Mouse (Mus musculus) neural tube, embryonic 14.5 days (tissue): ENCODE measurements at regions not wholly inside any gene's neighbourhood (a gene's known extent, or its start where the extent isn't known, plus 50 kb on each side); places are given as distances from the start of the nearest gene placed in this dataset.

ENCODE experiments used
- ATAC-seq: fragments of 200-750 bp; cut with Nextera tagmentation; 2 replicates; pipeline ENCODE4 v1.8.0; 2017; ENCODE audit warnings: low read depth, mild to moderate bottlenecking, moderate TSS enrichment, moderate library complexity
- H3K27ac ChIP-seq: fragments of 300-500 bp; sonication (generic); 2 replicates; pipeline ENCODE4 v1.5.1; 2014; ENCODE audit warnings: low read depth, mild to moderate bottlenecking, control low read depth, low read length, moderate library complexity, mixed read lengths
- H3K27me3 ChIP-seq: fragments of 300-500 bp; sonication (generic); 2 replicates; pipeline ENCODE4 v1.6.1; 2014; ENCODE audit warnings: low read length; ENCODE audit not compliant: control insufficient read depth, insufficient read depth
- H3K36me3 ChIP-seq: fragments of 300-500 bp; sonication (generic); 2 replicates; pipeline ENCODE4 v1.6.1; 2014; ENCODE audit warnings: low read length, mixed read lengths; ENCODE audit not compliant: control insufficient read depth, insufficient read depth
- H3K4me1 ChIP-seq: fragments of 300-500 bp; sonication (generic); 2 replicates; pipeline ENCODE4 v1.6.1; 2014; ENCODE audit warnings: low read length; ENCODE audit not compliant: control insufficient read depth, insufficient read depth
- H3K4me2 ChIP-seq: fragments of 300-500 bp; sonication (generic); 2 replicates; pipeline ENCODE4 v1.6.1; 2014; ENCODE audit warnings: mild to moderate bottlenecking, low read depth, low read length, control low read depth
- H3K4me3 ChIP-seq: fragments of 300-500 bp; sonication (generic); 2 replicates; pipeline ENCODE4 v1.5.1; 2014; ENCODE audit warnings: low read depth, low read length, control low read depth, mixed read lengths
- H3K9ac ChIP-seq: fragments of 300-500 bp; sonication (generic); replicated peaks from 2 replicates; pipeline ENCODE4 v1.6.1; 2014; ENCODE audit warnings: low read depth, mild to moderate bottlenecking, control low read depth, low read length, mixed read lengths
- H3K9me3 ChIP-seq: fragments of 300-500 bp; sonication (generic); 2 replicates; pipeline ENCODE4 v1.6.1; 2016; ENCODE audit warnings: low read length; ENCODE audit not compliant: control insufficient read depth
- WGBS: fragments of 180-500 bp; shearing (Covaris S2); extraction: QIAGEN DNeasy Blood & Tissue Kit; methylation state at CpG from one replicate; pipeline ENCODE4 v1.1.7; 2014; 5-methylcytosine and 5-hydroxymethylcytosine counted together

GRCm38 (mm10) chr1:50696916-50697315 is 203.5 kb upstream of the Tmeff2 start:
- Histone ChIP-seq H3K9me3 (no peaks in the 10 kb centered on the region), H3K9ac (no peak overlapping the region), H3K36me3 (no peaks in the 10 kb centered on the region), H3K4me3 (no peak overlapping the region), H3K27ac (no peak overlapping the region), H3K27me3 (no peaks in the 10 kb centered on the region), H3K4me1 (no peaks in the 10 kb centered on the region), H3K4me2 (no peak overlapping the region)
- ATAC-seq, result no peak
- WGBS, result 85% methylated on average over 1 of the region's 1 CpGs

- Histone ChIP-seq H3K27ac (no peak overlapping the region), H3K4me3 (no peak overlapping the region), H3K4me2 (no peak overlapping the region), H3K9ac (no peak overlapping the region), H3K9me3 (no peaks in the 10 kb centered on the region), H3K36me3 (no peaks in the 10 kb centered on the region), H3K27me3 (no peaks in the 10 kb centered on the region), H3K4me1 (no peaks in the 10 kb centered on the region)
- no peak for ATAC-seq
- WGBS, result 64% methylated on average over 7 of the region's 7 CpGs
Observed at GRCm38 (mm10) chr1:50697333-50698216, 202.9 kb upstream of the Tmeff2 start.

GRCm38 (mm10) chr1:50704639-50705038 is 195.8 kb upstream of the Tmeff2 start:
- no peak overlapping the region for H3K9ac ChIP-seq
- no peak overlapping the region for H3K27ac ChIP-seq
- ATAC-seq, result no peak
- H3K36me3 ChIP-seq, result no peaks in the 10 kb centered on the region
- no peak overlapping the region for H3K4me3 ChIP-seq
- H3K27me3 ChIP-seq, result no peaks in the 10 kb centered on the region
- whole genome bisulfite sequencing, result 92% methylated on average over 2 of the region's 2 CpGs
- H3K4me2 ChIP-seq, result no peak overlapping the region
- H3K4me1 ChIP-seq, result no peaks in the 10 kb centered on the region
- no peaks in the 10 kb centered on the region for H3K9me3 ChIP-seq

GRCm38 (mm10) chr1:50745049-50745448 is 155.4 kb upstream of the Tmeff2 start:
- WGBS, result 57% methylated on average over 5 of the region's 5 CpGs
- ATAC-seq, result no peak
- H3K9ac ChIP-seq, result no peak overlapping the region
- H3K36me3 ChIP-seq, result no peaks in the 10 kb centered on the region
- H3K4me3 ChIP-seq, result no peak overlapping the region
- H3K4me2 ChIP-seq, result no peak overlapping the region
- no peaks in the 10 kb centered on the region for H3K4me1 ChIP-seq
- H3K27ac ChIP-seq, result no peak overlapping the region
- H3K9me3 ChIP-seq, result no peaks in the 10 kb centered on the region
- no peaks in the 10 kb centered on the region for H3K27me3 ChIP-seq

GRCm38 (mm10) chr1:50770211-50770610 is 130.2 kb upstream of the Tmeff2 start:
- H3K4me2 ChIP-seq, result no peak overlapping the region
- no peaks in the 10 kb centered on the region for H3K27me3 ChIP-seq
- no peaks in the 10 kb centered on the region for H3K9me3 ChIP-seq
- no peak overlapping the region for H3K4me3 ChIP-seq
- H3K36me3 ChIP-seq, result no peaks in the 10 kb centered on the region
- no peaks in the 10 kb centered on the region for H3K4me1 ChIP-seq
- H3K27ac ChIP-seq, result no peak overlapping the region
- no peak for ATAC-seq
- no peak overlapping the region for H3K9ac ChIP-seq

GRCm38 (mm10) chr1:50795264-50795663 is 105.2 kb upstream of the Tmeff2 start:
- WGBS, result 30% methylated on average over 3 of the region's 3 CpGs
- H3K9ac ChIP-seq, result no peak overlapping the region
- no peak for ATAC-seq
- H3K27me3 ChIP-seq, result no peaks in the 10 kb centered on the region
- H3K36me3 ChIP-seq, result no peaks in the 10 kb centered on the region
- no peaks in the 10 kb centered on the region for H3K4me1 ChIP-seq
- no peaks in the 10 kb centered on the region for H3K9me3 ChIP-seq
- no peak overlapping the region for H3K4me2 ChIP-seq
- H3K4me3 ChIP-seq, result no peak overlapping the region
- no peak overlapping the region for H3K27ac ChIP-seq

- no peak overlapping the region for H3K4me3 ChIP-seq
- no peaks in the 10 kb centered on the region for H3K27me3 ChIP-seq
- no peaks in the 10 kb centered on the region for H3K9me3 ChIP-seq
- H3K4me1 ChIP-seq, result no peaks in the 10 kb centered on the region
- H3K9ac ChIP-seq, result no peak overlapping the region
- WGBS, result 63% methylated on average over 3 of the region's 3 CpGs
- ATAC-seq, result no peak
- H3K36me3 ChIP-seq, result no peaks in the 10 kb centered on the region
- H3K4me2 ChIP-seq, result no peak overlapping the region
- H3K27ac ChIP-seq, result no peak overlapping the region
Observed at GRCm38 (mm10) chr1:50798166-50798565, 102.3 kb upstream of the Tmeff2 start.

GRCm38 (mm10) chr1:50806321-50806720 is 94.1 kb upstream of the Tmeff2 start:
- Histone ChIP-seq H3K9me3 (no peaks in the 10 kb centered on the region), H3K4me3 (no peak overlapping the region), H3K36me3 (no peaks in the 10 kb centered on the region), H3K27me3 (no peaks in the 10 kb centered on the region), H3K27ac (no peak overlapping the region), H3K9ac (no peak overlapping the region), H3K4me2 (no peak overlapping the region), H3K4me1 (no peaks in the 10 kb centered on the region)
- 66% methylated on average over 1 of the region's 1 CpGs for WGBS
- no peak for ATAC-seq

GRCm38 (mm10) chr1:50806821-50807220 is 93.6 kb upstream of the Tmeff2 start:
- ATAC-seq, result no peak
- no peaks in the 10 kb centered on the region for H3K9me3 ChIP-seq
- no peak overlapping the region for H3K9ac ChIP-seq
- H3K36me3 ChIP-seq, result no peaks in the 10 kb centered on the region
- no peaks in the 10 kb centered on the region for H3K4me1 ChIP-seq
- no peak overlapping the region for H3K4me2 ChIP-seq
- no peak overlapping the region for H3K27ac ChIP-seq
- H3K27me3 ChIP-seq, result no peaks in the 10 kb centered on the region
- H3K4me3 ChIP-seq, result no peak overlapping the region
- WGBS, result 54% methylated on average over 1 of the region's 1 CpGs
